Mouse (Mus musculus) right cerebral cortex, adult 18-20 months (tissue): ENCODE measurements around the gene Ddx19a.
"Not testable (repeated sequence)": the region's sequence is repeated elsewhere in the genome, so short reads cannot be mapped to it uniquely, and the experiment has no call there.

Source experiments
- DNase-seq: peaks from one replicate; pipeline ENCODE4 v3.0.0; 2022; ENCODE audit warnings: mixed read lengths

Gene Ddx19a

DNA sequence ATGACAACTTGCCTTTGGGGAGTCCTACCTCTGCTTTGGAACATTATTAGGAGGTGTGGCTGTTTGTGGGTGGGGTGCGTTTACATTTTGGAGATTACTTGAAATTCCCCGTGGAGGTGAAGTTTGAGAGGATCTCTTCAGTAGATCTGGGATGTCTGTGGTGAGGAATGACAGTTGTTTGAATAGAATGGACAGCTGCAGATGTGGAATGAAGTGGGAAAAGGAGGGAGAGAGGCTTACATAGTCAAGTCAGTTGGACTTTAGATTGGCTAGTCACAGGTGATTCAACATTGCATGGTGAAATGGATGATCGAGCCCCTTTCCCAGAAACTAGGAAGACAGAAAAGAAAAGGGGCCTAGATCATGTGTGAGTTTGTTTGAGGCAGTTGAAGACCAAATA, 65.2 kb downstream of the Ddx19a start:
- no peak for DNase-seq

DNA sequence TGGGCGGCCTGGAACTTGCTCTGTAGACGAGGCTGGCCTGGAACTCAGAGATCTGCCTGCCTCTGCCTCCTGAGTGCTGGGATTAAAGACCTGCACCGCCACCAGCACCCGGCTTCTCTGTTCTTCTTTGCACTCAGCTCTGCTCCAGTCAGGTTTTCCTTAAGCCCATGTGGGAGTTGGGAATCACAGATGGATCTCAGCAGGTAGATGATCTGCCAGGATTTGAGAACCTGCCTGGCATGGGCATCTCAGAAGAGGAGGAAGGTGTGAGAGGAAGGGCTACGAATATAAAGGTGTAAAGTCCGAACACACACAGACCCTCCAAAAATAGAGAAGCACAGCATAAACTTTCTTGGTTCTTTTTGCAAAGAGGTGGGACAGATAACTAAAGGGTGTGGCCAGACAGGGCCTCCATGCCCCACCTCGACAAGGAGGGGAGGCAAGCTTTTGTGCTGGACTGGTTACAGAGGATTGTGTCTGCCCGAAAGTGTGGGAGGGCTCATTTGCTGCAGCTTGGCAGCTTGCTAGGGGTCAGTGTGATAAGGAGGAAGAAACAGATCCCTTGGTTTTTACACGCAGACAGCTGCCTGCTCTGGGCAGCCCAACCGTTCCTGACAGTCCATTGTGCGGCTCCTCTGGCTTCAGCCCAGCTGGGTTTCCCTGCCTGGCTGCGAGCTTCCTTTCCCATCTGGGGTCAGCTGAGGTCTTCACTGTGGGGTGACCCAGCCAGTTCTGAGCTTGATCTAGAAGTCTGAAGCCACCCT, 66.2 kb downstream of the Ddx19a start:
- no peak for DNase-seq

DNA sequence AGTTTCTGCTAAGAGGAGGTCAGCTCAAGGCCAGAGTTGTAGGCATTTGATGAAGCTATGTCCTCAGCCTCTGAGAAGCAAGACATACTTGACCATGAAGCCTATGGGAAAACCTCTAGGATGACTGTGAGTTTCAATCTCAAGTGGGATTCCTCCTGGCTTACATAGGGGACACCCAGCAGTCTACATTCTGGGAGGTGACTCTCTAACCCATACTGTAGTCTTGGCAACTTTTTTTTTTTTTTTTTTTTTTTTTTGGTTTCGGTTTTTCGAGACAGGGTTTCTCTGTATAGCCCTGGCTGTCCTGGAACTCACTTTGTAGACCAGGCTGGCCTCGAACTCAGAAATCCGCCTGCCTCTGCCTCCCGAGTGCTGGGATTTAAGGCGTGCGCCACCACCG, 67.9 kb downstream of the Ddx19a start:
- DNase-seq, result not testable (repeated sequence)

DNA sequence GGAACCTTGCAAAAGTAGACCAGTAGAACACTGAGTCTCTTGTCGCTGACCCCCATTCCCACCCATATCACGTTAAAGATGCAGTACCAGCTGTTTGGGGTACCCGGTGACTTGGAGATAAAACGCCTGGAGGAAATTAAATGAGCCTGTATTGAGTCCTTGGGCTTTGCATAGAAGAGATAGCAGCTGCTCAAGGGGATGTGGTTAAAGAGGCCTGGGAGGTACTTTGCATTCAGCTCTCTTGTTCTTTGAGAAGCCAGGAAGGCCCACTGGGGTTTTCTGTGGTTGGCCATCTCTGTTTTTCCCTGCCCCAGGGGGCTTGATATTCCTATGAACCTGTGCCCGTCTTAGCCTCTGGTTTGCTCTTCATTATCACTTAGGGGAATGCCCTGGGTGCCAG, 68.5 kb downstream of the Ddx19a start:
- no peak for DNase-seq

DNA sequence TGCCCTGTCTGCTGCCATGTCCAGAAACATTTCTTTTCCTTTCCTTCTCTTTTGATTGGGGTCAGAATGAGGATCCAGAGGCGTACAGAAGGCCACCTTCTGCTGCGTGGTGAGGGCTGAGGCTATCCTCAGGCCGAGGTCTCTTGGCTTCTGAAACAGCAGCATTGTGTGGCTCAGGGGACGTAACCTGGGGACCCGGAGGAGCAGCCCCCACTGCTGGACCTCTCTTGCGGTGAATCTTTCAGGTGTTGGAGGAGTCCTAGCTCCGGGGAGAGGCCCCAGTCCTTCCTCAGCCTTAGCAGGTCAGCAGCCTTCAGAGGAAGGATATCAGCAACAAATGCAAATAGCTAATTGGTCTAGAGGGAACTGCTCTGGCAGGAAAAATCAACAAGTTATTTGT, 69.2 kb downstream of the Ddx19a start:
- DNase-seq, result no peak

DNA sequence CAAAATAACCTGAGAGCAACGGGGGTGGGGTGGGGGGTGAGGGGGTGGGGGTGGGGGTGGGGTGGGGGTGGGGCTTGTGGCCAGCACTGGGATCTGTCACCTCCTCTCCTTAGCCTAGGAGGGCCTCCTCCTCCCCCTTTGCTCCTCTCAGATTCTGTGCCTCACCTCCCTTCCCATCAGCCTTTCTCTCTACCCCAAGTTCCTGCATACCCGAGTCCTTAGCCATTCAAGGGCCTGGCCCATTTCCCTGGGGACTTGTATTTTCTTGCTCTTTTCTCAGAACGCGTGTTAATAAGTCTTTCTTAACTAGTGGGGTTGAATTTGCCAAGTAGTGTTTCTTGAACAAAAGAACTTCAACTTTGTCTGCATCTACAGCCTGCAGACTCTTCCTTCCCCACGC, 70.9 kb downstream of the Ddx19a start:
- no peak for DNase-seq

DNA sequence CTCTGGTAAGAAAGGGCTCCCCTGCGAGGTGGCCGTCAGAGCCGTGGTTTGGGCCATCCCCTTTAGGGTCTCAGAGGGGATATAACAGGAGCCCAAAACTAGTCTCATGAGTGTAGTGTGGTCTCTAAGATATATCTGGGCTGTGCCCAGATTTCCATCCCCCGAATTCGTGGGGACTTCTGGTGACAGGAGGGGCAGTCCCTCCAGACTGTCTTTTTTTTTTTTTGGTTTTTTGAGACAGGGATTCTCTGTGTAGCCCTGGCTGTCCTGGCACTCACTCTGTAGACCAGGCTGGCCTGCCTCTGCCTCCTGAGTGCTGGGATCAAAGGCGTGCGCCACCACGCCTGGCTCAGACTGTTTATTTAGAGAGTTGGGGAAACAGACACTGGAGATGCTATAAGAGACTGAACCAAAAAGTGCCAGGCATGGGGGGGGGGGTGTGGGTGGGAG, 71.9 kb downstream of the Ddx19a start:
- no peak for DNase-seq
